Mouse (Mus musculus): ENCODE measurements at regions not wholly inside any gene's neighbourhood (a gene's known extent, or its start where the extent isn't known, plus 50 kb on each side); places are given as distances from the start of the nearest gene placed in this dataset.

DNA sequence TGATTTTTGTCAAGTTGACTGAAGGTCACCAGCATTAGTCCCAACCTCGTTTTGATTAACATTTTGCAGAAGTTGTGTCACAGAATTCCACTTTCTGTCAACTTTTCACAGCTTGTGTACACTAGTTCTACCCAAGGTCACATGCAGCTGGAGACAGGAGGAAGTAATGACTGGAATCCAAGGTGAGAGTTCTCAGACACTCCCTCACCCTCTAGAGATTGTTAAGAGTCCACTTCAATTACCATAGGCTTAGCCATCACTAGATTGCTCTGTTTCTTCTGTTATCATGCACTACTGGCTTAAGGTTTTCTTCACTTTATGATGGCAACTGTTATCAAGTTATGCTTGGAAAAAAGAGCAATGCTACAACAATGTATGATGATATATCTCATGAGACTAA is 379.0 kb downstream of the Samd5 start:
- intact Hi-C loops (cut with DNase I) = no loop called here

DNA sequence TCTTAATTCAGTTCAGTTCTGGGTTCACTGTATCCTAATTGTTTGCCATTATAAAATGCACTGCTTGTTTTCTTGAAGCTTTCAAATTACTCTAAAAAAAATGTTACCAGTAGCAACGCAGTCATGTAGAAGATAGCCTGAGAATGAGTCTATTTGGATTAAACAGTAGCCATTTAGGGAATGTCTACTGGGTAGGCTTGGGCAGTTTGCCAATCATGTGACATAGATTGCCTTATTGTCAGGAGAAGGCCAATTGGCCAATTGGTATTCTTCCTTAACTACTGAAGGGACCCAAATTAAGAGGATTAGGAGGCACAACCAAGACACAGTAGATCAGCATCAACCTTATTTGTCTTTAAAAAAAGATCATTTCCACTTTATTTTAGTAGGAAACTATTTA is 379.7 kb downstream of the Samd5 start:
- intact Hi-C loops (cut with DNase I) = no loop called here

DNA sequence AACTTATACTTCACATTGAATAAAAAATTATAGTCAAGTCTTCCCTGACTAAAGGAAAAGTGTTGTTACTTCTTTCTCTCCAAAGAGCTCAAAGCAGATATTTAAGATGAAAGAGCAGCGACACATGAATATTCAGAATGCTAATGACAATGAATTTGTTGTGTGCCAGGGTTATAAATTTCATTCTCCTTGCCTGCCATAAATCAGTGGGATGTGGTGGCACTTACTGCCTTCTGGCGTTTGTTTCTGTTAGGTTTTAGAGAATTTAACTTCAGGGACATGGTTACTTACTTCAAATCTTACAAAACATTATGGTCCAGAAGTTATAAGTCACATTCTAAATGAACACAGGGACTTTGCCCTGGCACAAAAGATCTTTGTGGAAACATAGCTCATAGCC is 380.4 kb downstream of the Samd5 start:
- intact Hi-C loops (cut with DNase I) = no loop called here

GRCm38 (mm10) chr10:9291456-9292146 is 383.4 kb downstream of the Samd5 start:
- intact Hi-C loops (cut with DNase I) = no loop called here

GRCm38 (mm10) chr10:9272940-9273339 is 387.1 kb upstream of the Sash1 start:
- intact Hi-C loops (cut with DNase I) = loop anchor here (10.0 kb wide), 1 partner anchor 402 kb away; the partner anchor contains the start of gene Samd5

DNA sequence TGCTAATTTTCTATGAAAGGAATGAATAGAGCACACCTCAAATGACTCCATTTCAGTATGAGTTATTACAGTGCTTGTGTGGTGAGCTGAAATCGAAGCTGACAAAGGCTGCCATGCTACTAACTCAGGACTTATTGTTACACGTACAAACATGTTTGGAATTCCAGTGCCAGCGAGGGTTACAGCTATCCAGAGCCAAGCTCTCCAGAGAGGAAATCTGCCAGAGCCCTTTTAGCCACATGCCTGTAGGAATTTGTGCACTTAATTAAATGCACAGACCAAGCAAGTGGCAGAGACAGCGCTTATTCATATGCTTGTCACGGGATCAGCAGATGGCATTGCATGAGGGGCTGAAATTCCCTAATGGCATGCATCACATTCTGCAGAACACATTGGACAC is 386.4 kb upstream of the Sash1 start:
- intact Hi-C loops (cut with DNase I) = loop anchor here (10.0 kb wide), 1 partner anchor 403 kb away; the partner anchor contains the start of gene Samd5

DNA sequence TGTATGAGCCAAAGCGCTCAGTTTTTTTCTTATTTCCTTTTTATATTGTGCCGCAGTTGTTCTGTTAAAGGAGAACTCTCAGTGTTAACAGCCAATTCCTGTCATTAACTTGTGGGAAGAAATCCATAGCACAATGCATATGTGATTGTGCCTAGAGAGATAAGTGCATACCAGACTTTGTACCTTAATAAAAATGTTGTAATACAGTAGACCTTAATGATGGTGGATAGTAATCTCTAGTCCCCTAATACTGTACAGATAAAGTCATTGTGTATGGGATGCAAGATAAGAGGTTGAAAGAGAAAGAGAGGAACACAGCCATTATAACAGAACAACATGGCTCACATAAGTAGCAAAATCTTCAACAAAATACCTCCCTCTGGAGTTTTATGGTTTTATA is 379.7 kb upstream of the Sash1 start:
- intact Hi-C loops (cut with DNase I) = no loop called here

DNA sequence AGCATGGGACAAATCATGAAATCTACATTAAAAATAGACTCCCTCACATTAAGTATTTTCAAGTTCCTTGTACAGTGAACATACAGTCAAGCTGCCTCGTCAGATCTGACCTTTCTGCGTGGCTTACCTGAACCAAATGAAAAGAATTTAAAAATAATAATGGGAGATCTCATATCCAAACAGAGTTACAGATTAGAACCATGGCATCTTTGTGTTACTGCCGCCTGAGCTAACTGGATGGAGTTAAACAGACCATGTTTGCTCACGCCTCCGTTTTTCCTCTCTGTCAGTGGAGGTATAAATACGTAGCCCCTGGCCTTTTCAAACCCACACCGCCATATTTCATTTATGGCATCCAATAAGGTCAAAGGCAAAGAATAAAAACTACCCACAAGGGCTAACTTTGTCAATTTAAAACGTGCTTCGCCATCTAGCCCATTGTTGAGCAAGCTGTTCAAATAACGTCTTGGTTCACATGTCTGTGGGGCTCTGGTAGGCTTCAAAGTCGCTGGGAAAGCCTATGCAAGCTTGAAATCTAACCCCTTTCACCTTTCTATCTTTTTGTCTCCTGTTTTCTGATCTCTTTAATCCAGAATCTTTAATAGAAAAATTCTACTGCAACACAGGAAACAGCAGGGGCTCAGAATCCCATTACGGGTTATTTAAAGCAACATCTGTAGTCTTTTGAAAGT is 378.6 kb upstream of the Sash1 start:
- intact Hi-C loops (cut with DNase I) = no loop called here

- intact Hi-C loops (cut with DNase I) = no loop called here
These were observed 372.8 kb upstream of the Sash1 start for GRCm38 (mm10) chr10:9258705-9259104.

DNA sequence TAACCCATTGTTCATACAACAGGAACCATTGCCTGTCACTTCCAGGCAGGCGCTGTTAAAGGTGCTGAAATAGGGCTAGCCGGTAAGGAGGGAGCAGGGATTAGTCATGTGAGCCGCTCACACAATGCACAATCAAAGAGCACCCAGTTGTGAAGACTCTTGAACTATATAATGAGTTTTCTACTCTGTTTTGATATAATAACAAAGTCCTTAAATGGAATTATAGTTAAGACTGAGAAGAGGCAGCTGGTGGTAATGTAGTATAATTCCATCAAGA is 367.0 kb upstream of the Sash1 start:
- intact Hi-C loops (cut with DNase I) = no loop called here

DNA sequence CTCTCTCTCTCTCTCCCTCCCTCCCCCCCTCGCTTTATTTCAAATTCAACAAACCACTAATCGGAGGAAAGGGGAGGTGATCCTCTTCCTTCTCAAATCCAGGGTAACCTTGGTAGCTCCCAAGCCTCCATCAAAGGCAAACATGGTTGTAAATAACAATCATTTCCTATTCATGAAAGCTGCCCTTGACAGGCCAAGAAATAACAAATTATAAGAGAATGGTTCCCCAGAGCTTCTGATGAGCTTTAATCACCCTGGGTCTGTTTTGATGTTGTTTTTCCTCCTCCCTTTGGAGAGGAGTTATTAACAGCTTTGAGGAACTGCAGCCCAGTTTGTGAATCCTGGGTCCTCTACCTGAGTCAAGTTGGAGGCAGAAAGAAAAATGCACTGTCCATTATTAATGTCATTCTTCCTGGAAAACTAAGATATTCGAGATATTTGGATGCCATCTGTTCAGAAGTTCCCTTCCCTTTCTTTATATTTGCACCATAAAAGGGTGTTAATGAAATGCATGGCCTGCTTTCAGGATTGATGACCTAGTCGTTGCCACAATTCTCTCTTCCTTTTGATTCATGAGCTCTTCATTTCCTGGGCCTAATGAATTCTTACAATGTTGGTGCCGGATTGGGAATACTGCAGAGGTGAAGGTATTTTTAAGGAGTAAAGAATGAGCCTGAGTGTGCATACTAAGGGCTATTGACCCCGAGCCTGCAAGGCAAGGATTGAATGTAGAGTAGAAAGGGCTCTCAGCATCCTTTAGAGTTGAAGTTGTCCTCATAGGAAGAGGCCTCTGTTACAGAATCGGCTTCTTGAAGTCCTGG is 366.5 kb upstream of the Sash1 start:
- intact Hi-C loops (cut with DNase I) = no loop called here

GRCm38 (mm10) chr10:9243281-9243618 is 357.4 kb upstream of the Sash1 start:
- intact Hi-C loops (cut with DNase I) = no loop called here

DNA sequence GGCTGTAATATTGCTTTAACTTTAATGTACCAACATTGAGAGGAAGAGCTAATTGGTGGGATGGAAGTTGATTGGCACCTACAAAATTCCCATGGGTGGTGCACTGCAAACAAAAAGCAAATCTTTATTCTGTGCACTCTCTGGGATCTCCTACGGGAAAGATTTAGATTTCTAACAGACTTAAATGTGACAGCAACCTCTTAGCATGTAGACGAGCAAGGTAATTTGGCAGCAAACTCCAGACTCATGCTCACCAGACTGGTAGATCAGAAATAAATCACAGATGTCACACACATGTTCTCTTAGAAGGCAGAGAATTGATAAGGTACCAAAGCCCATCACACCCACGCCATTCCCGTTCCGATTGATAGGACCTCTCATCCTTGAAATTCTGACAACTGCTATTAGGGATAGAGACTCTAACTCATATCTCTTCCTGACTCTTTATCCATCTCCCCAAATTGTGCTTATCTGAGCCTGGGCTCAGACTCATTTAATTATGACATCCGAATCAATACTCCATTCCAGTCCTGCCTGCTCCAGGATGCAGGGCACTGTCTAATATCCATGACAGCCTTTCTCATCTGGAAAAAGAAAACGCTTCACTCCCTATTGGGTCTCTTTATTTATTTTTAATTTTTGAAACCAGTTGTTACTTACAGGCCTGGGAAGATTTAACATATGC is 356.9 kb upstream of the Sash1 start:
- intact Hi-C loops (cut with DNase I) = no loop called here

GRCm38 (mm10) chr10:9239956-9240355 is 354.1 kb upstream of the Sash1 start:
- intact Hi-C loops (cut with DNase I) = no loop called here

DNA sequence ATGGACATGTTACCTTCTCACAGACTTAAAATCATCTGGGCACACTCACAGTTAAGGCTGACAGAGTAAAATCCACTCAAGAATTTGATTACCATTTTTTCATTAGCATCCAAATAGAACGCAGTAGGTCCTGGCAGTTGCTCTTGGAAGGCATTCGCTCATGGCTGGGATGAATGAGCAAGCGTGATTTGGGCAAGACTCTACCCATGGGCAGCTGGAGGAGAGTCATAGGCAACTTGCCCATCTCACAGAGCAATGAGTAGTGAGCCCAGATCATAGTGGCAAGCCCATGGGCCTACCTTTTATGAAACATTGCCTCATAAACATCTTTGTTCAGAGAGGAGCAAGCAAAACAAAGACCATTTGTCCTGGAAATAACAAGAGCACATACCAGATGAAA is 345.9 kb upstream of the Sash1 start:
- intact Hi-C loops (cut with DNase I) = no loop called here

GRCm38 (mm10) chr10:9229116-9229515 is 343.2 kb upstream of the Sash1 start:
- intact Hi-C loops (cut with DNase I) = no loop called here

GRCm38 (mm10) chr10:9227361-9227760 is 341.5 kb upstream of the Sash1 start:
- intact Hi-C loops (cut with DNase I) = no loop called here

DNA sequence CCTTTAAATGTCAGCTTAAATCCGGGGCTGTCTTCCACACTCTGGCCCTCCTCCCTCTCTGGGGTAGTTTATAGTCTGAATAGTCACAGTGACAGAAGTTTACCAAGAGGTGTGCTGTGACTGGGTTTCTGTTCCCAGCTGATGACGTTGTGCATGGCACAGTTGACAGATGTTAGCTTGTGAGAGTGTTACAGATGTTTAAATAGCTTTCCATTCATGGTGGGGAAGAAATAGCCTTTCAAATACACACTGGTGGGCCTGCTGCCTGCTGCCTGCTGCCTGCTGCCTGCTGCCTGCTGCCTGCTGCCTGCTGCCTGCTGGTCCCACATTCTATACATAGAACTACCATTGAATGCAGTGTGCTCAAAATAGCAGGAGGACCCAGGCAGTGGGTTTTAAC is 324.8 kb upstream of the Sash1 start:
- intact Hi-C loops (cut with DNase I) = no loop called here

DNA sequence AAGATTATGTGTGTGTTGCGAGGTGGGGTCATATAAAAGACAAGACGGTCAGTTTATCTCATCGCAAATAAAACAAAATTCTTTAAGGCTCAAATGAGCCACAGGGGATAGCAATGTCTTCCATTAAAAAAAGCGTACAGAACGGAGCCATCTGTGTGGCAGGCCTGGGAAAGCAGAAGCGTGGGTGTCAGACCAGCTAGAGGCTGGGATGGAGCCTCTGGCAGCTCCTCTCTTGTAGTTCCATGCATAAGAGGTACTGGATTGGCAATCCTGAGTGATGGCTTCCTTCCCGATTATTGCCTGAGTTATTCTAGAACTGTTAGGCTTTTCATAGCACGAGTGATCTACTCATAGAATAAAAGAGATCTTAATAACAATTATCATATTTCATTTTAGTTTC is 318.2 kb upstream of the Sash1 start:
- intact Hi-C loops (cut with DNase I) = no loop called here

- intact Hi-C loops (cut with DNase I) = no loop called here
These were observed 317.5 kb upstream of the Sash1 start for GRCm38 (mm10) chr10:9203323-9203722.

DNA sequence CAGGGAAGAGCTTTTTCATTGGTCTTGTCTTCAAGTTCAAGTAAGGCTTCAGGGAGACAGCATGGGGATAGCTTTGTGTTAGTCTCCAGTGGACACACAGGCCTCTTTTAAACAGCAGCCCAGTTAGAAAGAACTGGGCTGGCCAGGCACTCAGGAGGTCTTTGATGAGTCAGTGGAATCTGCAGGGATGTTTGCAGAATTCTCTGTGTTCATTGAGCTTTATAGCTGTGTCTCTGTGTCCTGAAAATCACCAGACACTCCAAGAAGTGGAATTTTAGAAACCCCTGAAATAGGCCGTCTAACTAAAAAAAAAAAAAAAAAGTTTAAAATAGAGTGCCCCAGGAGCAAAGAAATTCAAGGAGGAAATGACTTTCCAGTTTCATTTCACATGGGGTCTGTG is 317.1 kb upstream of the Sash1 start:
- intact Hi-C loops (cut with DNase I) = no loop called here

GRCm38 (mm10) chr10:9174997-9175396 is 289.1 kb upstream of the Sash1 start:
- intact Hi-C loops (cut with DNase I) = no loop called here

Measured in adrenal gland (tissue).